Mouse (Mus musculus) C2C12 (cell line): ENCODE data around the gene Tmem63b.

Experiments used
- CEBPB ChIP-seq: IDR thresholded peaks from one replicate; pipeline ENCODE4 v1.6.1; 2011; ENCODE audit warnings: low read depth, mild to moderate bottlenecking, control low read depth, moderate library complexity
- CTCF ChIP-seq: IDR thresholded peaks from one replicate; pipeline ENCODE4 v1.5.1; 2011; ENCODE audit not compliant: control insufficient read depth, insufficient read depth, insufficient read length
- FOSL1 ChIP-seq: IDR thresholded peaks from one replicate; pipeline ENCODE4 v1.8.0; 2011; ENCODE audit warnings: mild to moderate bottlenecking, low read length; ENCODE audit not compliant: poor library complexity, insufficient read depth, severe bottlenecking
- MAX ChIP-seq: IDR thresholded peaks from one replicate; pipeline ENCODE4 v1.6.1; 2011; ENCODE audit warnings: mild to moderate bottlenecking, control low read depth
- USF1 ChIP-seq: IDR thresholded peaks from one replicate; pipeline ENCODE4 v1.6.1; 2011; ENCODE audit warnings: low read depth, mild to moderate bottlenecking, control low read depth, moderate library complexity

GRCm38 (mm10) chr17:45653233-45653632, 33.5 kb downstream of the Tmem63b start:
- no peak for TF ChIP-seq CTCF
- no peak for TF ChIP-seq USF1
- TF ChIP-seq MAX = no peak
- no peak for TF ChIP-seq FOSL1
- TF ChIP-seq CEBPB = no peak
